Comparison of ENCODE assay signal across 10 mouse cellular contexts in the genomic region with DNA sequence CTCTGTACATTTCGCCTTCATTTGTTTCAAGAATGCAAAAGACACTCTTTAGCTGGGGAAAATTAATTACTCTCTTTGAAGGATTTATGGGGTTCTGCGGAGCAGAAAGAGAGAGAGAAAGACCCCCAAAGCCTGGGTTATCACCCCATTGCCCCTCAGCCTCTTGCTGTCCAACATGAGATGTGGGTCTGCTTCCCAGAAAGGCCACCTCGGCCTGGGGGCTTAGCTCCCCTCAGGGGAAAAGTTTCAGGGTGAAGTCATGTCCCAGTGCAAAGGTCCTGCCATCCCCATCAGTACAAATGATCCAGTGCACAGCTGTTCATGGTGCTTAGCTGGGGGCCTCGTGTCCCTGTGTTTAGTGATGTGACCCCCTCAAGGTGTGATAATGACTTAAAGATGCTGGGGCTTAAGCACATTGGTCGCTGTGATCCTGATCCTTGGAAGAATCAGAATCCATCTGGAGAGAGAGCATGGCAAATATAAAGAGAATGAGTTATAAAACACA.
DNase-seq lines count a peak whose midpoint lies in the region; ATAC-seq and TF ChIP-seq lines count a peak whose summit lies in the region.
"Had no signal": no experiment of that assay in that cellular context is flagged by ENCODE, and none has a peak within 500 bp of the region (broad histone marks: within the 10 kb centered on the region; RNA-seq: fewer than 3 reads in every experiment).

No protein-coding gene starts in this region.

- DNase-seq in forebrain, postnatal 0 days = no peak
- DNase-seq in layer of hippocampus, adult 2 months (ENCODE audit: low spot score in 2 of 2) = no peak
- no peak for DNase-seq in layer of hippocampus, adult 9-11 months
- no peak for DNase-seq in urinary bladder, postnatal 36 days (ENCODE audit: low spot score in 2 of 2)
- DNase-seq in spleen, postnatal 36 days (ENCODE audit: low spot score in 2 of 2) = no peak
- DNase-seq: spleen, adult 18-20 months had no signal

- no peak overlapping the region for H3K4me3 ChIP-seq in forebrain, embryonic 12.5 days (replicated peaks)
- no peak overlapping the region for H3K4me3 ChIP-seq in forebrain, postnatal 0 days (ENCODE audit: low read depth, low read length)
- no peak overlapping the region for H3K4me3 ChIP-seq in layer of hippocampus, adult 2 months
- H3K4me3 ChIP-seq in hindbrain, embryonic 15.5 days = no peak overlapping the region
- no peak overlapping the region for H3K4me3 ChIP-seq in neural tube, embryonic 13.5 days

- H3K27me3 ChIP-seq in forebrain, embryonic 12.5 days = no peaks in the 10 kb centered on the region
- H3K27me3 ChIP-seq in forebrain, postnatal 0 days (ENCODE audit: insufficient read depth, low read length) = no peaks in the 10 kb centered on the region
- H3K27me3 ChIP-seq in hindbrain, embryonic 15.5 days = no peaks in the 10 kb centered on the region
- H3K27me3 ChIP-seq in neural tube, embryonic 13.5 days = no peaks in the 10 kb centered on the region; the same call in 1 of the 2 replicates
- H3K27me3 ChIP-seq: Patski had no signal

- no peak for ATAC-seq in forebrain, embryonic 12.5 days (ENCODE audit: low FRiP score)
- no peak for ATAC-seq in forebrain, postnatal 0 days
- no peak for ATAC-seq in hindbrain, embryonic 15.5 days (ENCODE audit: low FRiP score, low read depth)
- ATAC-seq in neural tube, embryonic 13.5 days (ENCODE audit: low read depth) = no peak
- ATAC-seq: Patski had no signal

- no peak overlapping the region for H3K9ac ChIP-seq in forebrain, embryonic 12.5 days
- H3K9ac ChIP-seq in forebrain, postnatal 0 days = no peak overlapping the region
- no peak overlapping the region for H3K9ac ChIP-seq in hindbrain, embryonic 15.5 days
- no peak overlapping the region for H3K9ac ChIP-seq in neural tube, embryonic 13.5 days

- H3K36me3 ChIP-seq in forebrain, embryonic 12.5 days (replicated peaks) = no peaks in the 10 kb centered on the region
- no peaks in the 10 kb centered on the region for H3K36me3 ChIP-seq in forebrain, postnatal 0 days (ENCODE audit: insufficient read depth)
- no peaks in the 10 kb centered on the region for H3K36me3 ChIP-seq in hindbrain, embryonic 15.5 days
- H3K36me3 ChIP-seq in neural tube, embryonic 13.5 days = no peaks in the 10 kb centered on the region

- WGBS in forebrain, embryonic 12.5 days = 67% methylated on average over 5 of the region's 5 CpGs
- WGBS in forebrain, postnatal 0 days = 61% methylated on average over 5 of the region's 5 CpGs
- 67% methylated on average over 5 of the region's 5 CpGs for WGBS in hindbrain, embryonic 15.5 days
- 44% methylated on average over 5 of the region's 5 CpGs for WGBS in neural tube, embryonic 13.5 days

- no peak for TF ChIP-seq CTCF in forebrain, postnatal 0 days (IDR thresholded peaks at IDR 0.05; ENCODE audit: low read depth)
- TF ChIP-seq CTCF in layer of hippocampus, adult 2 months (conservative IDR thresholded peaks at IDR 0.05) = no peak

- H3K27ac ChIP-seq in forebrain, embryonic 12.5 days = 0 out of 2 replicates have a peak overlapping the region, but pooled peaks have one; percentile 19
- no peak overlapping the region; the same call in 1 of the 2 replicates for H3K27ac ChIP-seq in forebrain, postnatal 0 days (ENCODE audit: low read depth, low read length)
- H3K27ac ChIP-seq in layer of hippocampus, adult 2 months = peak overlapping the region; percentile 86
- H3K27ac ChIP-seq in hindbrain, embryonic 15.5 days (replicated peaks) = peak overlapping the region; percentile 43; the same call in 1 of the 2 replicates
- H3K27ac ChIP-seq in neural tube, embryonic 13.5 days (replicated peaks) = peak overlapping the region; percentile 67

- no peaks in the 10 kb centered on the region for H3K9me3 ChIP-seq in forebrain, embryonic 12.5 days
- no peaks in the 10 kb centered on the region for H3K9me3 ChIP-seq in forebrain, postnatal 0 days (ENCODE audit: low read length)
- no peaks in the 10 kb centered on the region for H3K9me3 ChIP-seq in hindbrain, embryonic 15.5 days
- no peaks in the 10 kb centered on the region for H3K9me3 ChIP-seq in neural tube, embryonic 13.5 days

- H3K4me1 ChIP-seq in forebrain, embryonic 12.5 days = peaks cover 12% of the 10 kb centered on the region; the same call in 1 of the 2 replicates
- H3K4me1 ChIP-seq in forebrain, postnatal 0 days (ENCODE audit: insufficient read depth) = no peaks in the 10 kb centered on the region
- H3K4me1 ChIP-seq in hindbrain, embryonic 15.5 days (replicated peaks) = peaks cover 7% of the 10 kb centered on the region
- H3K4me1 ChIP-seq in neural tube, embryonic 13.5 days (replicated peaks) = peaks cover 23% of the 10 kb centered on the region

- H3K4me2 ChIP-seq in forebrain, embryonic 12.5 days = no peak overlapping the region
- H3K4me2 ChIP-seq in forebrain, postnatal 0 days (ENCODE audit: low read depth) = no peak overlapping the region
- H3K4me2 ChIP-seq in hindbrain, embryonic 15.5 days = no peak overlapping the region
- no peak overlapping the region for H3K4me2 ChIP-seq in neural tube, embryonic 13.5 days
